Mouse (Mus musculus): ENCODE data around the gene Hoxd4.
A peak's percentile ranks its signal among the peaks of the same experiment; 100 is the strongest.

Gene Hoxd4

GRCm38 (mm10) chr2:74741979-74742277 is 30.2 kb downstream of the Hoxd4 start:
- no peak for DNase-seq (ENCODE audit: low read depth)

GRCm38 (mm10) chr2:74745540-74746297 is 34.0 kb downstream of the Hoxd4 start:
- no peak for DNase-seq (ENCODE audit: low read depth)

DNA sequence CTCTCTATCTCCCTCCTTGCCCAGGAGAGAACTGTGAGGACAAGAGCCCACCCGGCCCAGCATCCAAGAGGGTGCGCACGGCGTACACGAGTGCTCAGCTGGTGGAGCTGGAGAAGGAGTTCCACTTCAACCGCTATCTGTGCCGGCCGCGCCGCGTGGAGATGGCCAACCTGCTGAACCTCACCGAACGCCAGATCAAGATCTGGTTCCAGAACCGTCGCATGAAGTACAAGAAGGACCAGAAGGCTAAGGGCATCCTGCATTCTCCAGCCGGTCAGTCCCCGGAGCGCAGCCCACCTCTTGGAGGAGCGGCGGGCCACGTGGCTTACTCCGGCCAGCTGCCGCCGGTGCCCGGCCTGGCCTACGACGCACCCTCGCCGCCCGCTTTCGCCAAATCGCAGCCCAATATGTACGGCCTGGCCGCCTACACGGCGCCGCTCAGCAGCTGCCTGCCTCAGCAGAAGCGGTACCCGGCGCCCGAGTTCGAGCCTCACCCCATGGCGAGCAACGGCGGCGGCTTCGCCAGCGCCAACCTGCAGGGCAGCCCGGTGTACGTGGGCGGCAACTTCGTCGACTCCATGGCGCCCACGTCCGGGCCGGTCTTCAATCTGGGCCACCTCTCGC is 34.7 kb downstream of the Hoxd4 start:
- DNase-seq (ENCODE audit: low read depth), result no peak

DNA sequence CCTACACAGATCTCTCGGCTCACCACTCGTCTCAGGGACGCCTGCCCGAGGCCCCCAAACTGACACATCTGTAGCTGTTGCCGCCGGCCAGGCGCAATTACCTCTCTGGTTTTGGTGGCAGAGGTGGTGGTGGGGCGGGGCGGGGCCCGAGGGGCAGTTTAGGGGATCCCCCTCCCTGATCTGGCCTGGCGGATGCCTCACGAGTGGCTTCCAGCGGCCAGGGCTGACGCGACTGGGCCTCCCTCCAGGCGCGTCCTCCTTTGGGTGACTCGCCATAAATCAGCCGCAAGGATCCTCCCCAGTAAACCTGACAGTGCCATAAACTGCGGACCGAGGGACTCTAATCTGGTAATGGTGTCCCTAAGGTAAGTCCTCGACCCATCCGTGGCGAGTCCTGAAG is 35.3 kb downstream of the Hoxd4 start:
- DNase-seq (ENCODE audit: low read depth), result no peak

DNA sequence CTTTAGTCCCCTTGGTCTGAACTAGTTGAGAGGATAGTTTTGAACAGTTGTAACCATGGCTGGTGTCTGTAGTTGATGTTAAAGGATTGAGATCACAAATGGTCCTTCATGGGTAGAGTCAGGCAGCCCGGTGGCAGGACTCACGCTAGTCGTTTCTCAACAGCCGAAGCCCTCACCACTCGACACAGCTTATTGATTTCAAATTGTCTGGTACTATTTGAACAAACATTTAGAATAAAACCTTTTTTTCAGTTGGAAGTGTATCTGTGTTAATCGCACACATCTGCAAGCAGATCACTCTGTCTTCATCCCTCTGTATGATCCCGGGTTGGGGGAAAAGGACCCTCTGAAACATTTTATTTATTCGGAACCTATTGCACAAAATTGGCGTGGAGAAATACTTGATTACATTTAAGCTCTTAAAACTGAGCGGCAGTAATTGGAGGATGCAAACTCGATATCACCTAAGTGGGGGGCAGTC is 36.0 kb downstream of the Hoxd4 start:
- no peak for DNase-seq (ENCODE audit: low read depth)

DNA sequence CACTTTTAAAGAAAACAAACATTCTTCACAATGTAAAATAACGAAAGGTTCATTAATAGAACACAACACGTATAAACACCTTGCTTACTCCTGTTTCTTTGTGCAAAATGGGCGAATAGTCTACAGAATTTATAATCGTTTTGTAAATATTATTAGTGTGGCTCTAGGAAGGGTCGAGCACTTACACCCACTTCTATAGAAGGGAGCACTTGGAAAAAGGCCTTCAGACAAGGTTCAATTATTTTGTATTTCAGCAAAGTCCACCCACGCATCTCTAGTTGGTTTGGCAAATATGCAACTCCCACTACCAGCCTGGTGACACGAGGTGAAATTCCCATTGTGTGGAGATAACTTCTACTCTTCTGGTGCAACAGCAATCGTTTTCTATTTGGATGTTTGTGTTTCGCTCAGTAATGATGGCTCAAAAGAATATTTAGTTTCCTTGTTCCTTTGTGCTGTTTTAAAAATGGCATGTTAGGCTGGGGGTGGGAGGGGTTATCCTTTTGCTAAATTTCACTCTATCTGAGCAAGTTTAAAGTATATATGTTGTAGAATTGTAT is 36.8 kb downstream of the Hoxd4 start:
- DNase-seq (ENCODE audit: low read depth), result no peak

DNA sequence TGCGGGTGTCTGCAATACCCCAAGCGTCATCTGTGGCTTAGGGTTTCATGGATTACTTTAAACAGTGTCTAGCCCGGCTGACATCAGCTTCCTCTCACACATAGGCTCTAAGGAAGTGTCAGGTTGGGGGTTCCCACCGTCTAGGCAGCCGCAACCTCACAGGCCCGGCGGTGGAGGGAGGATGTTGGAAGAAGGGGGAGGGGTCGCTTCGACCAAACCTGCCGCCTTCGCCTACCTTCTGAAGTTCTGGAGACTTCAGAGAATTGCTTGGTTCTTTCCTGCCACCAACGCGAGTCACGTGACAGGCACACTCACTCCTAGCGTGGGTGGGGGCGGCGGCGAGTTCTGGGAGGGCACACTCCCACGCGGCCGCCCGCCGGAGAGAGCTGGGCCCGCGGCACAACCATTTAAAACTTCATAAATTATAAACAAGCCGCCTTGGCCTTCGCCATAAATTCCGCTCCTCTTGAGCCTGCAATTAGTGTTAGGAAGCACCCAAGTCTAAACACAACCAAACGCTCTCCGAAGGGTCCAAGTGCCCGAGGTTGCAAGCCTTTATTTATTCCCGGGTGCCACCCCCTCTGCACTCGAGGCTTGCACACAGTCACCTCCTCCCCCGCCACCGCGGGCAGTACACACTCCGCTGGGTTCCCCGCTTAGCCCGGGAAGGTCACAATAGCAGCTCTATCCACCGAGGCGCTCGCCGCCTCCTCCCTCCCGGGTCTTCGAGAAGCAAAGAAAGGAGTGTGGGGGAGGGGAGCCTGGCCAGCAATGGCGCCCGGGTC is 37.8 kb downstream of the Hoxd4 start:
- DNase-seq (ENCODE audit: low read depth), result peak; percentile 51

- no peak for DNase-seq (ENCODE audit: low read depth)
Observed at GRCm38 (mm10) chr2:74750731-74751250, 39.1 kb downstream of the Hoxd4 start.

- no peak for DNase-seq (ENCODE audit: low read depth)
Observed at GRCm38 (mm10) chr2:74751861-74752260, 40.1 kb downstream of the Hoxd4 start.

DNA sequence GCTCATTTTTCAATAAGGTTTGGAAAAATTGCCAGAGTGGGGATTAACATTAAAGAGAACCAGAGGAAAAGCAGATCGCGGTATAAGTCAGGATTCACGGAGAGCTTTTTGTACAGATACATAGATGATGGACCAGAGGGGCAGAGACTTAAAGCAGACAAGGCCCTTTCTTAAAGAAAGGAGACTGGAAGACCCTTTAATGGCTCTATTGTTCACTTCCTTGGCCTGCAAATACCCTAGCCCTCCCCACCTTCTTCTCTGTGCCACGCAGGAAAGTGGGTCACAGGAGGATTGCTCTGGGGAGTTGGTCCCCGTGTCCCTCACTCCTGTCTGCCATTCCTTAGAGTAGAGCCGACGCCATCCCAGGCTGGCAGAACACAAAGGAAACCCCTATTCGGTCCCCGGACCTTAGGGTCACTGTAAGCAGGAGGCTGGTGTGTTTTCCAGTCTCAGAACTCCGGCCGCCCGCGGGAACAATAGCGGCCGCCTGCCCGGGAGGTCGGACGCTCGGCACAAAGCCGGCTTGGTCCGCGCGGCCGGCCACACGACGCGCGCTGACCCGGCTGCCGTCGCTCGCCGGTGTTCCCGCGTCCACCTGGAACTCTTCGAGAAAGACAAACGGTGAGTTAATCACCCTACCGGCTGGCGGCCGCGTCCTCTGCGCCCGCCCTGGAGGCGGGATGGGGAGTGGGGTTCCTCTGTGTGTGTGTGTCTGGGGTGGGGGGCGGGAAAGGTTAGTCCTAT is 40.9 kb downstream of the Hoxd4 start:
- DNase-seq (ENCODE audit: low read depth), result no peak

DNA sequence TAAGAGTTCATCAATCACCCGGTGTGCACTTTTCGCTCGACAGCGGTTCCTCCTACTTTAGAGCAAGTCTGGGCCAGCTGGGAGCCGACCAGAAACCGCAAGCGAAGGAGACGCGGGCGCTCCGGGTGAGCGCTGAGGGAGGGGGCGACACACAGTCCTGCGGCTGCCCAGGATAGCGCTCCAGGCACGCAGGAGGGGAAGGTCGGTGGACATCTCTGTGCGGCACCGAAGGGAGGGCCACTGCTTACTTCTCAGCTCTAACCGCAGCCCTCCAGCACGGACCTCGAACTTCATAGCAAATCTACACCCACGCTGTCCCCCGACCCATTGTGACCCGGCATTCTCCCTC is 41.4 kb downstream of the Hoxd4 start:
- DNase-seq (ENCODE audit: low read depth), result no peak

DNA sequence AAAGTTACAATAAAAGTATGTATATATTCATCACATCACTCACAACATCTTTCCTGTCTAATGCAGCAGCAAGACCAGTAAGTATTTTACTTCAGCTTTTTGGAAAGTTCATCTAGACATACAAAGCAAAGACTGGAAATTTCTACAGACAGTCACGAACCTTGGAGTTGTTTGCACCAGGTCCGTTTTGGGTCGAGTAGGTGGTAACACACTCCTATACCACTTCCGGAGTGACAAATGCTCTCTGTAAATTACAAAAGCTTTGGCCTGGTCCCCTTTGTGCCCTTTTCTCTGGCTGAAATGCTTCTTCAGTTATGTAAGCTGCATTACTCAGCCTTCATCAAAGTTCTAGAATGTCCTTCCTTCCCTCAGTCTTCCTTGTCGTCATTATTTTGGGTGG is 42.0 kb downstream of the Hoxd4 start:
- no peak for DNase-seq (ENCODE audit: low read depth)

DNA sequence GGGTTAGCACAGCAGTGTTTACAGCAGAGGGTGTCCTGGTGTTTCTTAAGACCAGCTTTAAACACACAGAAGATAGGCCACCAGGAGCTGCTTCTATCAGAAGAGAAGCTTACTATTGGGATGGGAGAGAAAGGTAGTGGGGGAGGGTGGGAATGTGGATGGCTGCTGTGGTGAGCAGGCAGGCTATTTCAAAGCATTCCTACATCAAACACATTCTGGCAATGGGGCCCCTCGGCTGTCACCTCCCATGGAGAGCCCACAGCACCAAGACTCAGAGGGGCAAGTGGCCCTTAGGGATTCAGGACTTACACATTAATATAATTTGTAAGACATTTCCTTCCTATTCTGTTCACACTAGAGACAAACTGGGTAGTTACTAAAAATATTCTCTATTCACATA is 48.4 kb downstream of the Hoxd4 start:
- no peak for DNase-seq (ENCODE audit: low read depth)

DNA sequence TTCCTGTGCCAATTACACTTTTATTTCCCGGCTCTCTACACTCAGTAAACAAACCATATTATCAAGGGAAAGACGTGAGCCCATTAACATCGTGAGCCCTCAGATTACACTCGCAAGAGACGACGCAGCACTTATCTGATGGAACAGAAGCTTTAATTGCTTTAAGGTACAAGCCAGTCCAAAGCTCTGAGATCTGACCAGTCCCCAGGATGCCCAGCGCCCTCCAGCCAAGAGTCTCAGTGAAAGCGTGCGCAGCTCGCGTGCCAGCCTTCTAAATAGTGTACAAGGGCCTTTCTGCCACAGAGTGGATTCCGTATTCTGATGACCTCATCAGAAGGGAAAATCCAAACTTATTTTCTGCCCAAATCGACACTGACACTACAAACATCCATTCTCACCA is 50.2 kb downstream of the Hoxd4 start:
- DNase-seq (ENCODE audit: low read depth), result no peak

DNA sequence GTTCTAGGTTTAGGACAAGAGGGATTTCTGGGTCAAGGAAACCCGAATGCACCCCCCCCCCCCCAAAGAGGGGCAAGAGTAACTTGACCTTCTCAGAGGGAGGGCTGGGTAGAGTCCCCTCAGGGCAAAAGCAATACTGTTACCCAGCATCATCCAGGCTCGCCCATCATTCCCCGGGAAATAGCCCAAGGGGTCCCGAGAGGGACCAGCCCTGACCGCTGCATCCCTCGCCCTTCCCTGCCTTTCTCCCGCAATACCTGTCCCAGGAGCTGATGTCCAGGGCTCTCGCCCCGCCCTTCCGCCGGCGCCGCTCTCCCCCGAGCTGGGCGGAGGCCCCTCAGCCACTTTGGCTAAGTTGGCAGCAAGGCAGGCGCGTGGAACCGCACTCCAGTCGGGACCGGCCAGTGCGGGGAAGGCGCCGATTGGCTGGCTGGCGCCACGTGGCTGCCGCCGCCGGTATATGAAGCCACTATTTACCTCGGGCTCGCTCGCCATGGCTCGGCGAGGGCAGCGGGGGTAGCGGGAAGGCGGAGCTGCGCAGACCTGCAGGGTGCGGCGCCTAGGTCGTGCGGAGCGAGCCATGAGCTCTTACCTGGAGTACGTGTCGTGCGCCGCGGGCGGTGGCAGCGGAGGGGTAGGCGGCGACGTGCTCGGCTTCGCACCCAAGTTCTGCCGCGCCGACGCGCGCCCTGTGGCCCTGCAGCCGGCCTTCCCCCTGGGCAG is 51.0 kb downstream of the Hoxd4 start, which contains the start of gene Hoxd1:
Hoxd1 (plus strand) TSS at position 459 of the 723 bp plus-strand sequence.
- DNase-seq (ENCODE audit: low read depth), result no peak

- DNase-seq (ENCODE audit: low read depth), result no peak
Observed at GRCm38 (mm10) chr2:74763245-74763735, 51.6 kb downstream of the Hoxd4 start.

DNA sequence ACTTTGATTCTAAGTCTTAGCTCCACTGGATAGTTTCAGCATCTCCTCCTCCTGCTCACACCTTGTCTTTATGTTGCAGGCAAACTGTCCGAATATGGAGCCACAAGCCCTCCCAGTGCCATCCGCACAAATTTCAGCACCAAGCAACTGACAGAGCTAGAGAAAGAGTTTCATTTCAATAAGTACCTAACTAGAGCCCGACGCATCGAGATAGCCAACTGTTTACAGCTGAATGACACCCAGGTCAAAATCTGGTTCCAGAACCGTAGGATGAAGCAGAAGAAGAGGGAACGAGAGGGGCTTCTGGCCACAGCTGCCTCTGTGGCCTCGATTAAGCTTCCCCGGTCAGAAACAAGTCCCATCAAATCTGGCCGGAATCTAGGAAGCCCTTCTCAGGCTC is 52.2 kb downstream of the Hoxd4 start:
- no peak for DNase-seq (ENCODE audit: low read depth)

- DNase-seq (ENCODE audit: low read depth), result no peak
Observed at GRCm38 (mm10) chr2:74774359-74774758, 62.6 kb downstream of the Hoxd4 start.

- DNase-seq (ENCODE audit: low read depth), result no peak
Observed at GRCm38 (mm10) chr2:74777536-74778275, 66.0 kb downstream of the Hoxd4 start.

Measured in induced T-regulatory cell, adult 2 months (primary cell).